Comparison of ENCODE assay signal across 20 mouse cellular contexts in genomic region chr5:145219981-145220380, GRCm38 (mm10). TPM values are rescaled to one million over a fixed set of nuclear protein-coding genes. Genes with fewer than 3 reads are reported as not detected.
DNase-seq lines count a peak whose midpoint lies in the region; ATAC-seq and TF ChIP-seq lines count a peak whose summit lies in the region.
"Had no signal": no experiment of that assay in that cellular context is flagged by ENCODE, and none has a peak within 500 bp of the region (broad histone marks: within the 10 kb centered on the region; RNA-seq: fewer than 3 reads in every experiment).

No protein-coding gene starts in this region.

- H3K9ac ChIP-seq in kidney, embryonic 16.5 days (replicated peaks; ENCODE audit: low read length): no peak overlapping the region
- H3K9ac ChIP-seq in liver, adult 2 months (ENCODE audit: low read depth, low read length): no peak overlapping the region
- H3K9ac ChIP-seq in liver, embryonic 11.5 days (ENCODE audit: low read depth, low read length): no peak overlapping the region
- H3K9ac ChIP-seq: embryonic facial prominence, embryonic 12.5 days; forebrain, embryonic 12.5 days; forebrain, postnatal 0 days; heart, embryonic 13.5 days; hindbrain, embryonic 12.5 days had no signal

- TF ChIP-seq POLR2A in liver, adult 2 months (IDR thresholded peaks at IDR 0.05; ENCODE audit: extremely low read depth, insufficient read depth, low read length): no peak

- no peak overlapping the region for H3K4me2 ChIP-seq in kidney, embryonic 16.5 days (replicated peaks; ENCODE audit: low read depth, low read length)
- H3K4me2 ChIP-seq in liver, embryonic 11.5 days: no peak overlapping the region
- H3K4me2 ChIP-seq: embryonic facial prominence, embryonic 12.5 days; forebrain, embryonic 12.5 days; heart, embryonic 13.5 days; hindbrain, embryonic 12.5 days had no signal

- no peaks in the 10 kb centered on the region for H3K27me3 ChIP-seq in kidney, embryonic 16.5 days (ENCODE audit: insufficient read depth, low read length)
- H3K27me3 ChIP-seq in liver, adult 2 months (ENCODE audit: control insufficient read depth, insufficient read depth, low read length): no peaks in the 10 kb centered on the region
- no peaks in the 10 kb centered on the region for H3K27me3 ChIP-seq in liver, embryonic 11.5 days (replicated peaks; ENCODE audit: control insufficient read depth, insufficient read depth, low read length)
- H3K27me3 ChIP-seq: CH12.LX; embryonic facial prominence, embryonic 12.5 days; forebrain, embryonic 12.5 days; heart, embryonic 13.5 days; hindbrain, embryonic 12.5 days had no signal

- WGBS in kidney, embryonic 16.5 days: 95% methylated on average over 8 of the region's 8 CpGs
- 67% methylated on average over 8 of the region's 8 CpGs for WGBS in liver, adult 2 months
- WGBS in liver, embryonic 11.5 days: 90% methylated on average over 8 of the region's 8 CpGs

- H3K79me2 ChIP-seq in liver, adult 2 months (ENCODE audit: control insufficient read depth, insufficient read depth, low read length): no peaks in the 10 kb centered on the region

- no peak overlapping the region for H3K27ac ChIP-seq in kidney, embryonic 16.5 days (ENCODE audit: low read length)
- H3K27ac ChIP-seq in liver, adult 2 months (replicated peaks; ENCODE audit: insufficient read depth, low read depth, low read length): peak overlapping the region; percentile 14; the same call in 1 of the 2 replicates
- no peak overlapping the region for H3K27ac ChIP-seq in liver, embryonic 11.5 days (ENCODE audit: low read depth, low read length)
- H3K27ac ChIP-seq: embryonic facial prominence, embryonic 12.5 days; forebrain, embryonic 12.5 days; heart, embryonic 13.5 days; hindbrain, embryonic 12.5 days; hindbrain, postnatal 0 days had no signal

- ATAC-seq in kidney, embryonic 16.5 days (ENCODE audit: low FRiP score, low TSS enrichment): no peak
- no peak for ATAC-seq in liver, embryonic 11.5 days (replicated peaks; ENCODE audit: low FRiP score)
- ATAC-seq: forebrain, postnatal 0 days; hindbrain, postnatal 0 days had no signal

- H3K9me3 ChIP-seq in kidney, embryonic 16.5 days (ENCODE audit: low read length): no peaks in the 10 kb centered on the region
- no peaks in the 10 kb centered on the region for H3K9me3 ChIP-seq in liver, embryonic 11.5 days (ENCODE audit: control insufficient read depth, low read length)
- H3K9me3 ChIP-seq: embryonic facial prominence, embryonic 12.5 days; forebrain, embryonic 12.5 days; heart, embryonic 13.5 days; hindbrain, embryonic 12.5 days had no signal

- TF ChIP-seq CTCF in liver, adult 2 months (IDR thresholded peaks at IDR 0.05; ENCODE audit: low read depth, low read length): no peak

- H3K4me1 ChIP-seq in kidney, embryonic 16.5 days (ENCODE audit: insufficient read depth, low read length): no peaks in the 10 kb centered on the region
- peaks cover 33% of the 10 kb centered on the region for H3K4me1 ChIP-seq in liver, adult 2 months (ENCODE audit: control insufficient read depth, insufficient read depth, low read length)
- no peaks in the 10 kb centered on the region for H3K4me1 ChIP-seq in liver, embryonic 11.5 days (replicated peaks; ENCODE audit: control insufficient read depth, insufficient read depth, low read length)
- H3K4me1 ChIP-seq: embryonic facial prominence, embryonic 12.5 days; forebrain, embryonic 12.5 days; heart, embryonic 13.5 days; hindbrain, embryonic 12.5 days had no signal

- peak; percentile 37 for DNase-seq in kidney, adult 18-20 months
- peak; percentile 67 for DNase-seq in liver, adult 2 months (ENCODE audit: extremely low read depth, low read depth, low spot score)
- no peak for DNase-seq in liver, embryonic 11.5 days (ENCODE audit: low spot score)
- DNase-seq in kidney, postnatal 25 days: peak; percentile 43 to 70
- DNase-seq in adipocyte (ENCODE audit: low spot score): no peak
- no peak for DNase-seq in gastrocnemius, adult 8-10 months (ENCODE audit: low spot score in 2 of 2)
- DNase-seq: adrenal gland, postnatal 14 days; cerebellum, adult 11-12 months; cerebellum, adult 9-10 months; cerebellum, postnatal 25 days; forebrain, postnatal 0 days; gastrocnemius, postnatal 25 days; heart, postnatal 4 days had no signal

- H3K4me3 ChIP-seq in kidney, embryonic 16.5 days (ENCODE audit: low read length): no peak overlapping the region
- H3K4me3 ChIP-seq in liver, adult 2 months (ENCODE audit: insufficient read depth, low read depth, low read length): no peak overlapping the region
- no peak overlapping the region for H3K4me3 ChIP-seq in liver, embryonic 11.5 days (ENCODE audit: low read depth, low read length)
- H3K4me3 ChIP-seq: embryonic facial prominence, embryonic 12.5 days; forebrain, embryonic 12.5 days; heart, embryonic 13.5 days; hindbrain, embryonic 12.5 days had no signal

- H3K36me3 ChIP-seq in kidney, embryonic 16.5 days (ENCODE audit: insufficient read depth, low read length): peaks cover 44% of the 10 kb centered on the region
- peaks cover 5% of the 10 kb centered on the region for H3K36me3 ChIP-seq in liver, adult 2 months (ENCODE audit: control insufficient read depth, insufficient read depth, low read length)
- peaks cover 23% of the 10 kb centered on the region for H3K36me3 ChIP-seq in liver, embryonic 11.5 days (ENCODE audit: control insufficient read depth, insufficient read depth, low read length)

RNA-seq across cellular contexts. Expression of gene Zfp655, which starts 11.5 kb away (rescaled TPM):
- 35.3 and 36.0 TPM in 2 replicates for polyA plus RNA-seq in kidney, embryonic 16.5 days (2015; fragmentation: Nextera tagmentation; extraction: Ambion mirVana)
- total RNA-seq in liver, adult 2 months (2014; rRNA removed): 29.5 and 29.9 TPM in 2 replicates
- 11.4 and 11.8 TPM in 2 replicates for polyA plus RNA-seq in liver, adult 2 months (2012; rRNA removed)
- polyA plus RNA-seq in liver, embryonic 11.5 days (2014; fragmentation: Nextera tagmentation; extraction: Ambion mirVana): 33.2 and 36.4 TPM in 2 replicates
- total RNA-seq in gastrocnemius, adult 8-10 months (2022): 10 to 100 TPM; 10.1 to 15.3 (median 10.5) TPM

RNA-seq across cellular contexts. Expression of gene Zkscan5, which starts 15.6 kb away (rescaled TPM):
- polyA plus RNA-seq in kidney, embryonic 16.5 days (2015; fragmentation: Nextera tagmentation; extraction: Ambion mirVana): 16.2 and 17.2 TPM in 2 replicates
- 7.6 and 7.8 TPM in 2 replicates for total RNA-seq in liver, adult 2 months (2014; rRNA removed)
- 4.8 and 4.9 TPM in 2 replicates for polyA plus RNA-seq in liver, adult 2 months (2012; rRNA removed)
- polyA plus RNA-seq in liver, embryonic 11.5 days (2014; fragmentation: Nextera tagmentation; extraction: Ambion mirVana): 10.3 TPM in 2 replicates
- 10 to 100 TPM in 1 of 4 experiments, 1 to 10 TPM in 3; 7.7 to 10.3 (median 7.9) TPM for total RNA-seq in gastrocnemius, adult 8-10 months (2022)

RNA-seq across cellular contexts. Expression of gene Zkscan14, which starts 18.3 kb away (rescaled TPM):
- polyA plus RNA-seq in kidney, embryonic 16.5 days (2015; fragmentation: Nextera tagmentation; extraction: Ambion mirVana): 11.4 and 11.6 TPM in 2 replicates
- 6.8 and 8.5 TPM in 2 replicates for total RNA-seq in liver, adult 2 months (2014; rRNA removed)
- 1.8 and 2.1 TPM in 2 replicates for polyA plus RNA-seq in liver, adult 2 months (2012; rRNA removed)
- polyA plus RNA-seq in liver, embryonic 11.5 days (2014; fragmentation: Nextera tagmentation; extraction: Ambion mirVana): 5.9 and 7.3 TPM in 2 replicates
- 10 to 100 TPM; 11.6 to 12.3 (median 11.7) TPM for total RNA-seq in gastrocnemius, adult 8-10 months (2022)

RNA-seq across cellular contexts. Expression of gene Atp5j2, which starts 28.1 kb away (rescaled TPM):
- 679 and 701 TPM in 2 replicates for polyA plus RNA-seq in kidney, embryonic 16.5 days (2015; fragmentation: Nextera tagmentation; extraction: Ambion mirVana)
- 331 and 332 TPM in 2 replicates for total RNA-seq in liver, adult 2 months (2014; rRNA removed)
- 171 and 187 TPM in 2 replicates for polyA plus RNA-seq in liver, adult 2 months (2012; rRNA removed)
- polyA plus RNA-seq in liver, embryonic 11.5 days (2014; fragmentation: Nextera tagmentation; extraction: Ambion mirVana): 528 and 573 TPM in 2 replicates
- 100 to 1,000 TPM; 621 to 954 (median 825) TPM for total RNA-seq in gastrocnemius, adult 8-10 months (2022)

RNA-seq across cellular contexts. Expression of gene Cpsf4, which starts 53.0 kb away (rescaled TPM):
- polyA plus RNA-seq in kidney, embryonic 16.5 days (2015; fragmentation: Nextera tagmentation; extraction: Ambion mirVana): 56.2 and 59.5 TPM in 2 replicates
- total RNA-seq in liver, adult 2 months (2014; rRNA removed): 16.4 TPM in 2 replicates
- polyA plus RNA-seq in liver, adult 2 months (2012; rRNA removed): 16.8 and 20.2 TPM in 2 replicates
- 38.6 and 44.1 TPM in 2 replicates for polyA plus RNA-seq in liver, embryonic 11.5 days (2014; fragmentation: Nextera tagmentation; extraction: Ambion mirVana)
- 10 to 100 TPM in 2 of 4 experiments, 1 to 10 TPM in 2; 7.7 to 10.3 (median 9.5) TPM for total RNA-seq in gastrocnemius, adult 8-10 months (2022)

Comparison
In these comparisons a context has a peak if more than half of its experiments do, and no peak if none do; other contexts are left out.
1. DNase-seq: peak in kidney, adult 18-20 months (single experiment), liver, adult 2 months (single experiment) and kidney, postnatal 25 days (2 of 2); none in liver, embryonic 11.5 days (single experiment), adipocyte (single experiment) and gastrocnemius, adult 8-10 months (0 of 2).